Mouse (Mus musculus) CH12.LX (cell line): Measurements from ENCODE around the gene Vav1. TPM values are rescaled to one million over a fixed set of nuclear protein-coding genes. Genes with fewer than 3 reads are reported as not detected.
A peak's percentile ranks its signal among the peaks of the same experiment; 100 is the strongest.

Experiments used
- DNase-seq: peaks from one replicate; pipeline ENCODE4 v3.0.0-alpha.2; 2013; ENCODE audit errors: extremely low read depth
- H3K27ac ChIP-seq: 2 replicates; pipeline ENCODE4 v1.5.1; 2012; ENCODE audit warnings: low read depth, mild to moderate bottlenecking, control low read depth, moderate library complexity; ENCODE audit not compliant: insufficient read depth
- H3K27me3 ChIP-seq: replicated peaks from 2 replicates; pipeline ENCODE3; 2012; ENCODE audit warnings: inconsistent platforms
- H3K36me3 ChIP-seq, 2 experiments: replicated peaks in 1 of 2; 2 replicates each; pipeline versions ENCODE3 to v1.6.1; 2012; ENCODE audit warnings: inconsistent platforms in 1 of 2, low read length in 1 of 2, mild to moderate bottlenecking in 1 of 2, mixed read lengths in 1 of 2, moderate library complexity in 1 of 2; ENCODE audit not compliant: control insufficient read depth in 1 of 2, insufficient read depth in 1 of 2
- H3K4me1 ChIP-seq, 2 experiments: 2 replicates each; pipeline ENCODE4 v1.6.1; 2012; ENCODE audit warnings: inconsistent platforms in 1 of 2, moderate library complexity in 1 of 2; ENCODE audit not compliant: insufficient read depth in 2 of 2, control insufficient read depth in 1 of 2
- H3K4me2 ChIP-seq: 2 replicates; pipeline ENCODE4 v1.6.1; 2012; ENCODE audit warnings: low read depth, mild to moderate bottlenecking, control low read depth; ENCODE audit not compliant: poor library complexity, insufficient read depth, severe bottlenecking
- H3K4me3 ChIP-seq, 3 experiments: fragments of 150-350 bp in 1 of 3; sonication (generic) in 1 of 3; replicated peaks in 1 of 3; 2 replicates each; pipeline versions ENCODE3 to v1.5.1; 2011 to 2012; ENCODE audit warnings: low read depth in 2 of 3, low read length in 2 of 3, mild to moderate bottlenecking in 2 of 3, moderate library complexity in 2 of 3, control low read depth in 1 of 3, improper control_type of control experiment in 1 of 3, inconsistent platforms in 1 of 3, mixed read lengths in 1 of 3; ENCODE audit not compliant: poor library complexity in 1 of 3
- H3K79me2 ChIP-seq: replicated peaks from 2 replicates; pipeline ENCODE4 v1.6.1; 2012; ENCODE audit warnings: mild to moderate bottlenecking, moderate library complexity; ENCODE audit not compliant: control insufficient read depth, poor library complexity, insufficient read depth, severe bottlenecking; ENCODE audit errors: extremely low read depth
- H3K9ac ChIP-seq: 2 replicates; pipeline ENCODE4 v1.6.1; 2012; ENCODE audit warnings: low read depth, mild to moderate bottlenecking, control low read depth, moderate library complexity; ENCODE audit not compliant: insufficient read depth
- H3K9me3 ChIP-seq: replicated peaks from 2 replicates; pipeline ENCODE3; 2012; ENCODE audit warnings: low read length, inconsistent platforms, mixed read lengths
- CHD1 ChIP-seq: IDR thresholded peaks from 2 replicates; pipeline ENCODE4 v1.6.1; 2012; ENCODE audit warnings: low read depth, low read length, improper control_type of control experiment, inconsistent platforms
- CHD2 ChIP-seq: IDR thresholded peaks from 2 replicates; pipeline ENCODE4 v1.6.1; 2011; ENCODE audit warnings: low read length, improper control_type of control experiment
- CTCF ChIP-seq, 2 experiments: IDR thresholded peaks in 1 of 2; conservative IDR thresholded peaks in 1 of 2; 2 replicates each; pipeline ENCODE4 v1.5.1; 2011 to 2012; ENCODE audit warnings: low read depth in 2 of 2, low read length in 2 of 2, improper control_type of control experiment in 1 of 2, inconsistent platforms in 1 of 2, mild to moderate bottlenecking in 1 of 2, moderate library complexity in 1 of 2
- ELF1 ChIP-seq: IDR thresholded peaks from 2 replicates; pipeline ENCODE4 v1.6.1; 2014; ENCODE audit warnings: low read depth, mild to moderate bottlenecking, inconsistent platforms, low read length, improper control_type of control experiment
- GABPA ChIP-seq: IDR thresholded peaks from 2 replicates; pipeline ENCODE4 v1.6.1; 2012; ENCODE audit warnings: low read depth, low read length, improper control_type of control experiment, inconsistent platforms; ENCODE audit not compliant: insufficient replicate concordance
- HCFC1 ChIP-seq: IDR thresholded peaks from 2 replicates; pipeline ENCODE4 v1.6.1; 2012; ENCODE audit warnings: low read depth, mild to moderate bottlenecking, inconsistent platforms, low read length, improper control_type of control experiment
- KAT2A ChIP-seq: IDR thresholded peaks from 2 replicates; pipeline ENCODE4 v1.6.1; 2012; ENCODE audit warnings: low read length, improper control_type of control experiment, inconsistent platforms; ENCODE audit not compliant: insufficient replicate concordance
- MAX ChIP-seq: IDR thresholded peaks from 2 replicates; pipeline ENCODE4 v1.6.1; 2011; ENCODE audit warnings: low read length, improper control_type of control experiment
- MAZ ChIP-seq: IDR thresholded peaks from 2 replicates; pipeline ENCODE4 v1.6.1; 2012; ENCODE audit warnings: low read depth, mild to moderate bottlenecking, inconsistent platforms, low read length, improper control_type of control experiment, moderate library complexity
- MEF2A ChIP-seq: IDR thresholded peaks from 2 replicates; pipeline ENCODE4 v1.6.1; 2014; ENCODE audit warnings: low read depth, mild to moderate bottlenecking, inconsistent platforms, low read length, improper control_type of control experiment, borderline replicate concordance
- MXI1 ChIP-seq: IDR thresholded peaks from 2 replicates; pipeline ENCODE4 v1.6.1; 2011; ENCODE audit warnings: mild to moderate bottlenecking, low read depth, low read length, improper control_type of control experiment
- NRF1 ChIP-seq: IDR thresholded peaks from 2 replicates; pipeline ENCODE4 v1.6.1; 2014; ENCODE audit warnings: low read depth, mild to moderate bottlenecking, inconsistent platforms, low read length, improper control_type of control experiment, moderate library complexity
- POLR2A ChIP-seq: IDR thresholded peaks from 2 replicates; pipeline ENCODE4 v1.6.1; 2011; ENCODE audit warnings: low read depth, mild to moderate bottlenecking, improper control_type of control experiment, low read length
- RAD21 ChIP-seq: IDR thresholded peaks from 2 replicates; pipeline ENCODE4 v1.6.1; 2011; ENCODE audit warnings: low read depth, mild to moderate bottlenecking, low read length, improper control_type of control experiment, moderate library complexity
- SIN3A ChIP-seq: IDR thresholded peaks from 2 replicates; pipeline ENCODE4 v1.6.1; 2012; ENCODE audit warnings: low read length, improper control_type of control experiment, inconsistent platforms
- SMC3 ChIP-seq: IDR thresholded peaks from 2 replicates; pipeline ENCODE4 v1.6.1; 2011; ENCODE audit warnings: low read depth, low read length, improper control_type of control experiment
- TBP ChIP-seq: conservative IDR thresholded peaks from 2 replicates; pipeline ENCODE4 v1.6.1; 2011; ENCODE audit warnings: low read depth, low read length, improper control_type of control experiment
- USF2 ChIP-seq: conservative IDR thresholded peaks from 2 replicates; pipeline ENCODE4 v1.6.1; 2011; ENCODE audit warnings: low read depth, low read length, improper control_type of control experiment
- dilution Hi-C: fragments of 300-500 bp; cut with MboI; formaldehyde crosslinking; loops from 2 replicates; pipeline ENCODE4 v1.14.3; 2020; ENCODE audit warnings: low sequenced_read_pairs; ENCODE audit not compliant: extremely low pct_unique_long_range_greater_than_20kb, extremely low pct_ligation_motif_present
- in situ Hi-C: fragments of 300-500 bp; cut with MboI; formaldehyde crosslinking; loops from 3 replicates; pipeline ENCODE4 v1.14.3; 2019; ENCODE audit warnings: low sequenced_read_pairs, low pct_ligation_motif_present, low pct_unique_long_range_greater_than_20kb, mixed read lengths
- polyA plus RNA-seq: library from polyadenylated mRNA; unstranded; fragments of >175 nt; gene quantifications from 2 replicates; pipeline ENCODE4 v1.2.1, GENCODE M21; 2012; ENCODE audit warnings: low read depth; ENCODE audit not compliant: insufficient read length
- total RNA-seq, 2 experiments: library from RNA; depleted of rRNA; stranded (reverse); fragments of 300-350 nt in 1 of 2; fragments of >200 nt in 1 of 2; gene quantifications; 2 replicates each; pipeline ENCODE4 v1.2.3; 2012 to 2014

The Vav1 gene
- total and polyA plus RNA-seq, 3 experiments, result 60.3 to 90.9 (median 84.3) TPM

DNA sequence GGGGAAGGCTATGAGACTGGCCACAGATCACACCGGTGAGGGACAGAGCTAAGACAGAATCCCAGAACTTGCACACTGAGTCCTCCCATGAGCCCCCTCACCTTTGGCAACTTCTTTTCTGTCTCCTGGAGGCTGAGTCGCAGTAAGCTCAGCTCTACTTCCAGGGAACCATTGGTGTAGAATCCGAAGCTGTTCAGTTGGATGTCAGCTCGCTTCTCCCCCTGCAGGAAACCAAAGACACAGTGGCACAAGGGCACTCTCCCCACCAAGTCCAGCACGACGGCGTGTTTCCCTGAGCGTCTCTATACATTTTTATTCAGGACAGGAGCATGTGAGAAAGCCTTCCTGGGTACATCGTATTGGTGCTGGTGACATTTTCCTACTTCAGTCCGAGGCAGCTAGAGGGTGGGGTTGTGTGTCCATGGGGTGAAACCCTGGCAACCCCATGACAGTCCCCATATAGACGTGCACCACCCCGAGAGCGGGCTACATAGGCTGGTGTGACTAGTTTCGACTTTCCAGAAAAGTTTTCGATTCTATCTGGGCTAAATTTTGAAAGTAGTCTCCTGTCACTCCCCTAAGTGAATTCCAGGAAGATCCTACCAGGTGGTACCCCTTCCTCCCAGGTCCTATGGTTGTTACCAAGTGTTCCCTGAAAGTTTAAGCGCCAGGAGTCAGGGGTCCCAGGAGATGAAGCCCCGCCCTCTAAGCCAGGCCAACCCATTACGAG is 32.1 kb upstream of the Vav1 start:
- in situ Hi-C loops, result loop anchor here (10.0 kb wide), 1 partner anchor 88 kb away; no protein-coding TSS in a partner anchor

GRCm38 (mm10) chr17:57247393-57248200 is 31.3 kb upstream of the Vav1 start:
- in situ Hi-C loops (loop anchor here (10.0 kb wide), 1 partner anchor 87 kb away; no protein-coding TSS in a partner anchor), dilution Hi-C loops (no loop called here)
- peaks cover 16 to 43% of the 10 kb centered on the region in 2 experiments for H3K4me1 ChIP-seq

More for the DNA sequence above, 32.1 kb upstream of the Vav1 start:
- H3K36me3 ChIP-seq, result peaks cover 31 to 48% of the 10 kb centered on the region in 2 experiments
- H3K4me3 ChIP-seq, result peak overlapping the region; percentile 78 to 96 (median 87)
- H3K27me3 ChIP-seq, result no peaks in the 10 kb centered on the region
- no peaks in the 10 kb centered on the region for H3K9me3 ChIP-seq
- TF ChIP-seq MXI1 (peak; percentile 66; the same call in 1 of the 2 replicates), CHD1 (0 out of 2 replicates have a peak, but pooled peaks have one; percentile 2), USF2 (no peak), RAD21 (peak; percentile 1), SMC3 (peak; percentile 7; the same call in 1 of the 2 replicates), CTCF (conservative IDR thresholded peaks at IDR 0.05 in 1 of 2, IDR thresholded peaks at IDR 0.05 in 1 of 2; ENCODE audit: low read depth in 2 of 2, low read length in 2 of 2) (peak in 1 of 2 experiments; percentile 26; a peak in 1 of 4 replicates), MAX (no peak), POLR2A (no peak)
- no peak overlapping the region for H3K27ac ChIP-seq
- DNase-seq, result peak; percentile 22
- peak overlapping the region; percentile 92 for H3K4me2 ChIP-seq
- peaks cover 16 to 38% of the 10 kb centered on the region in 2 experiments for H3K4me1 ChIP-seq
- dilution Hi-C loops, result no loop called here
- H3K9ac ChIP-seq, result peak overlapping the region; percentile 45
- H3K79me2 ChIP-seq, result no peaks in the 10 kb centered on the region; the same call in 1 of the 2 replicates

More at GRCm38 (mm10) chr17:57247393-57248200, 31.3 kb upstream of the Vav1 start:
- Histone ChIP-seq H3K4me2 (peak overlapping the region; percentile 98), H3K4me3 (peak overlapping the region; percentile 78 to 96 (median 87)), H3K79me2 (no peaks in the 10 kb centered on the region; the same call in 1 of the 2 replicates), H3K27ac (peak overlapping the region; percentile 85), H3K9me3 (no peaks in the 10 kb centered on the region), H3K36me3 (peaks cover 28 to 48% of the 10 kb centered on the region in 2 experiments), H3K9ac (peak overlapping the region; percentile 61), H3K27me3 (no peaks in the 10 kb centered on the region)
- peak; percentile 99 for DNase-seq
- TF ChIP-seq CHD2 (peak; percentile 97), SIN3A (peak; percentile 60), GABPA (peak; percentile 80; the same call in 1 of the 2 replicates), ELF1 (peak; percentile 85), KAT2A (peak; percentile 96), MXI1 (no peak), POLR2A (peak; percentile 64), CHD1 (peak; percentile 74; the same call in 1 of the 2 replicates), NRF1 (no peak), MEF2A (no peak), MAZ (peak; percentile 10; the same call in 1 of the 2 replicates), TBP (0 out of 2 replicates have a peak, but pooled peaks have one; percentile 69), HCFC1 (peak; percentile 97)
